Mouse (Mus musculus) heart, adult 2 months (tissue): ENCODE data around the gene Ubac1. TPM values are rescaled to one million over a fixed set of nuclear protein-coding genes. Genes with fewer than 3 reads are reported as not detected.

Experiments
- DNase-seq, 2 experiments: peaks; one replicate each; pipeline ENCODE4 v3.0.0; 2021
- H3K27ac ChIP-seq: fragments of 200-600 bp; 2 replicates; pipeline ENCODE4 v1.8.1; 2022
- H3K27me3 ChIP-seq: fragments of 200-500 bp; 2 replicates; pipeline ENCODE4 v1.6.1; 2012; ENCODE audit warnings: mild to moderate bottlenecking, low read length, inconsistent platforms, mixed read lengths; ENCODE audit not compliant: control insufficient read depth, insufficient read depth
- H3K36me3 ChIP-seq: fragments of 200-500 bp; 2 replicates; pipeline ENCODE4 v1.6.1; 2012; ENCODE audit warnings: low read length, inconsistent platforms; ENCODE audit not compliant: control insufficient read depth, insufficient read depth
- H3K4me1 ChIP-seq: fragments of 200-500 bp; 2 replicates; pipeline ENCODE4 v1.6.1; 2011; ENCODE audit warnings: low read length; ENCODE audit not compliant: control insufficient read depth, insufficient read depth
- H3K4me3 ChIP-seq: fragments of 200-600 bp; 2 replicates; pipeline ENCODE4 v1.8.1; 2022
- H3K79me2 ChIP-seq: fragments of 200-500 bp; replicated peaks from 2 replicates; pipeline ENCODE4 v1.6.1; 2012; ENCODE audit warnings: mild to moderate bottlenecking, inconsistent platforms, low read length, moderate library complexity, mixed read lengths; ENCODE audit not compliant: control insufficient read depth, insufficient read depth
- H3K9ac ChIP-seq: fragments of 200-500 bp; 2 replicates; pipeline ENCODE4 v1.6.1; 2012; ENCODE audit warnings: low read depth, mild to moderate bottlenecking, control low read depth, inconsistent platforms, low read length, mixed read lengths
- CTCF ChIP-seq: fragments of 200-600 bp; IDR thresholded peaks from 2 replicates; pipeline ENCODE4 v1.8.1; 2022; ENCODE audit warnings: antibody characterized with exemption, mild to moderate bottlenecking, moderate library complexity
- EP300 ChIP-seq: fragments of 200-500 bp; IDR thresholded peaks from 2 replicates; pipeline ENCODE4 v1.6.1; 2011; ENCODE audit warnings: low read depth, low read length, control low read depth; ENCODE audit not compliant: insufficient read depth
- POLR2A ChIP-seq: fragments of 200-500 bp; IDR thresholded peaks from 2 replicates; pipeline ENCODE4 v1.6.1; 2011; ENCODE audit warnings: mild to moderate bottlenecking, low read depth, low read length, control low read depth; ENCODE audit not compliant: insufficient read depth
- WGBS: fragments of 180-500 bp; shearing (Covaris S2); methylation state at CpG from one replicate; pipeline ENCODE4 v1.1.7; 2018; 5-methylcytosine and 5-hydroxymethylcytosine counted together
- intact Hi-C: fragments of 180-260 bp; cut with DNase I; formaldehyde crosslinking; loops from one replicate; pipeline ENCODE4 v1.15.1; 2025
- polyA plus RNA-seq: library from polyadenylated mRNA; depleted of rRNA; stranded (reverse); fragments of >200 nt; gene quantifications from 2 replicates; pipeline ENCODE4 v1.2.3, GENCODE M21; 2012
- total RNA-seq, 2 experiments: library from RNA; stranded (reverse); gene quantifications; 2 replicates each; pipeline ENCODE4 v1.2.3; 2021

Gene Ubac1
- total and polyA plus RNA-seq, 3 experiments: 86.3 to 116 (median 92.0) TPM

DNA sequence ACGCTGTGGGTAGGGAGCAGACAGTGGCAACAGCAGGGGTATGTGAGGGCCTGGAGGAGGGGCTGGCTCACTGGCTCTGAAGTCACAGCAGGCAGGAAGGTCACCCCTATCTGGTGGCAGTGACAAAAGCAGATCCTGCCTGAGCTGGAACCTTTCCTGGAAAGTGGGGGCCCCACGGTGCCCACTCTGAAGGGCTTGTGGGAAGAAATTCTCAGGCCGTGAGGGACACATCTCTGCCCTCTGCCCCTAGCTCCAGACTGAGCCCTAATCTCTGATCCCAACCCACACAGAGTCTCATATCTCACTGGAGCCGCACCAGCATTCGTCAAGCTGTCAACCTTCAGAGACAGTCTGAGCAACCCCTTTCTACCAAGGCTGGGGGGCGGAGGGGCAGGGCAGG lies 15.8 kb upstream of the Ubac1 start:
- H3K27ac ChIP-seq: no peak overlapping the region
- 19% methylated on average over 6 of the region's 6 CpGs for WGBS
- H3K4me3 ChIP-seq: no peak overlapping the region
- TF ChIP-seq CTCF: no peak
- TF ChIP-seq EP300: no peak
- TF ChIP-seq POLR2A: no peak
- no peak overlapping the region for H3K9ac ChIP-seq
- H3K36me3 ChIP-seq: no peaks in the 10 kb centered on the region
- no peaks in the 10 kb centered on the region; the same call in 1 of the 2 replicates for H3K4me1 ChIP-seq
- H3K27me3 ChIP-seq: no peaks in the 10 kb centered on the region
- DNase-seq: no peak
- intact Hi-C loops: no loop called here
- no peaks in the 10 kb centered on the region for H3K79me2 ChIP-seq

DNA sequence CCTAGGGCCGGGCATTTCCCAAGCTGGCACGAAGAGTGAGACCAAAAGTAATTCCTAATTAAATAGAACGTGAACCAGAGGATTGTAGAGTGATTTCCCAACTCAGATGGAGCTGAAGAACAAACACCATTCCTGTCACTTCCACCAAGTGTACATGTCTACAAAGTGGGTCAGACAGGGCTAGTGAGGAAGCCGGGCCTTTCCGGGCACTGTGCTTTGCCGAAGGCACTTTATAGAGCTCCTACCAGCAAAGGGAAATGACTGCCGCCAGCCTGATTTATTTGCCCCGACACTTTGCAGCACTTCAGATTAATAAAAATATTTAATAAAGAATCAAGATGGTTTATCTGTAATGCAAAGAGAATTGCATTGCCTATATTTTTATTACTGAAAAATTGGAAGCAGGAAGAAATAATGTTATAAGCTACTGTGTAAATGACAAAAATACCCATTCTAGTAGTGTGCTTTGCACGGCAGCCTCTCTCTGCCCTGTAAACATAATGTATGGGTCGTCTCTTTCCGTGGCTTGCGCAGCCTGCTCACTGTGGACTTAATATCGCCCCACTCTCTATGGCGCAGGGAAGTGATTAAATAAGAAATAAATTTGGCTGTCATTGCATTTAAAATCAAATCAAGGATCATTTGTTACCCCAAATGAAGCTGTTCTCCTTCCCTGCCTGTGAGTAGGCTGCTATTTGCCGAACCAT lies 12.9 kb upstream of the Ubac1 start:
- 85% methylated on average over 15 of the region's 15 CpGs for WGBS
- no peak overlapping the region for H3K9ac ChIP-seq
- H3K79me2 ChIP-seq: no peaks in the 10 kb centered on the region
- DNase-seq: no peak
- no peak overlapping the region for H3K27ac ChIP-seq
- intact Hi-C loops: no loop called here
- TF ChIP-seq POLR2A: no peak
- TF ChIP-seq EP300: no peak
- TF ChIP-seq CTCF: no peak
- no peak overlapping the region for H3K4me3 ChIP-seq
- no peaks in the 10 kb centered on the region for H3K27me3 ChIP-seq
- H3K4me1 ChIP-seq: no peaks in the 10 kb centered on the region; the same call in 1 of the 2 replicates
- no peaks in the 10 kb centered on the region for H3K36me3 ChIP-seq

DNA sequence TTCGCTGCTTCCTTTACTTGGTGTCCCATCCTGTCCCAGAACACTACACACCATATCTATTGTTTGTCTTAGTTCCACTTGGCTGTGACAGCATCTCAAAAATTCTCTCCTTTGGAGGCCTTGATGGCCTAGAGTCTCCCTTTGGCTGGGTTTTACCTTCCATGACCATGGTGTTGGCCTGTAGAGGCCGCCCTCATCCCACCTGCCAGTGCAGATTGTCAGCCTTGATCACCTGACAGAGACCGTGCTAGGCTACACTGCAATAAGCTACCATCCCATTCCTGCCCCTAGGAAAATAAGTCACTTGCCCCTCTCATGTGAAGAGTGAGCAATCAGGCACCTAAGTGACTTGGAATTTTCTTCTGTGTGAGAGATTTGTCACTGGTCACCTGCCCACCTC lies 8.7 kb upstream of the Ubac1 start:
- intact Hi-C loops: no loop called here
- H3K4me1 ChIP-seq: no peaks in the 10 kb centered on the region

DNA sequence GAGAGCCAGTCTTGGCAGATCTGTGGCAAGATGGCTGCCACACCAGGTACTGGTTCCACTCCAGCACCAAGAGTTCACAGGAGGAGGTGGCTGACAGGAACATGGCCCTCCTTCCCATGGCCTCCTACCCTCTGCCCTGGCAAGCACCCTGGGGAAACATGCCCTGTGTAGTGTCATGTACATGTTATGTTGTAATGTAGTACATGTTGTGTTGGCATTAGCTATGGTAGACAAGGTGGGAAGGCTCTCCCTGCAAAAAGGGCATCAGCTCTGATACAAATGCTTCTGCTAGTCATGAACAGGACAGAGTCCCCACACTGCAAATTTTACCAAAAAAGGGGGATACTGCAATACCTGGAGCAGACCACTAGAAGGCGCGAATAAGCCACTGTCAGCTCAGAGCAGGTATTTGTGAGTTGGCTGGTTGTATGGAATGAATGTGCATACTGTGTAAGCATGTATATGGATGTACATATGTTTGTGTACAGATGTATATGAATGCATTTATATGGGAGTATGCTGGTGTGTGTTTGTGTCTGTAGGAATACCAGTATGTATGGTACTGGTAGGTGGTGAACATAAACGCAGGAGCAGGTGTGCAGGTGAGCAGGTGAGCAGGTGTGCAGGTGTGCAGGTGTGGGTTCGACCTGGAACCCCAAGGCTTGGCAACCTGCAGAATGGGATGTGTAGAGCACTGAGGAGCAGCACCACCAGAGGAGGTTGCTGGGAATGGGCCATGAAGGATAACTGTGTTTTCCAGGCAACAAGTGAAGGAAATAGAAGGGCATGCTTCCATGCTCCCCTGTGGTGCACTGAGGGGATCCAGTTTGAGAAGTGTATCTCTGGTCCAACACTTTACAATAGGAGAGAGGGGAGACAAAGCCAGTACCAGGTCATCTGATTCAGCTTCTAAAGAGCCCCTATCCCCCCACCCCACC lies 2.9 kb upstream of the Ubac1 start:
- 28% methylated on average over 4 of the region's 4 CpGs for WGBS
- Histone ChIP-seq H3K9ac (no peak overlapping the region), H3K4me1 (peaks cover 4% of the 10 kb centered on the region), H3K79me2 (peaks cover 2% of the 10 kb centered on the region; the same call in 1 of the 2 replicates), H3K36me3 (peaks cover 3% of the 10 kb centered on the region; the same call in 1 of the 2 replicates), H3K4me3 (no peak overlapping the region), H3K27me3 (no peaks in the 10 kb centered on the region), H3K27ac (no peak overlapping the region)
- TF ChIP-seq CTCF: peak; percentile 91
- no peak for TF ChIP-seq POLR2A
- intact Hi-C loops: loop anchor here (1.0 to 10.0 kb wide), 2 partner anchors 118 to 190 kb away; no protein-coding TSS in a partner anchor
- DNase-seq: peak in 1 of 2 experiments; percentile 18

More for the DNA sequence above, 8.7 kb upstream of the Ubac1 start:
- WGBS: 51% methylated on average over 3 of the region's 3 CpGs
- Histone ChIP-seq H3K4me3 (no peak overlapping the region), H3K27me3 (no peaks in the 10 kb centered on the region), H3K36me3 (no peaks in the 10 kb centered on the region), H3K9ac (no peak overlapping the region), H3K27ac (no peak overlapping the region), H3K79me2 (no peaks in the 10 kb centered on the region)
- no peak for DNase-seq
- TF ChIP-seq CTCF (peak; percentile 40), EP300 (no peak)

DNA sequence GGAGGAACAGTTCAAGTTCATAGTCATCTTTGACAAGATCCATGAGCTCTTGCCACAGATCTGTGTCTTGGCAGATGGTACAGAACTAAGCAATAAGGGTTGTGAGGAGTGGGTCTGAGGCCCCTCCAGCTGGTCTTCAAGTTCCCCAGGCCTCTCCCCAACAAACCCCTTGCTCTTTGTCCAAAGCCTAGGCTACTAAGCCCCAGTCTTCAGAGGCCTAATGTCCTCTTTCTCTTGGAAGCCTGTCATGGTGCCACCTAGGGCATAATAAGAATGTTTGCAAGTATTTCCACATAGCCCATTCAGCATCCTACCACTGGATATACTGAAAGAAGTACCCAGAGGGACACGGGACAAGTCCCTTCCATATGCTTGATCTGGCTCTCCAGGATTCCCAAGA lies 1.1 kb upstream of the Ubac1 start:
- no peak for DNase-seq
- peaks cover 2% of the 10 kb centered on the region; the same call in 1 of the 2 replicates for H3K79me2 ChIP-seq
- H3K27me3 ChIP-seq: no peaks in the 10 kb centered on the region
- H3K4me3 ChIP-seq: no peak overlapping the region
- no peak overlapping the region for H3K9ac ChIP-seq
- peaks cover 6% of the 10 kb centered on the region for H3K4me1 ChIP-seq
- TF ChIP-seq POLR2A: no peak
- no peak for TF ChIP-seq CTCF
- no peak for TF ChIP-seq EP300
- 77% methylated on average over 1 of the region's 1 CpGs for WGBS
- intact Hi-C loops: loop anchor here (10.0 kb wide), 1 partner anchor 188 kb away; no protein-coding TSS in a partner anchor
- no peak overlapping the region for H3K27ac ChIP-seq
- peaks cover 9% of the 10 kb centered on the region for H3K36me3 ChIP-seq
